Mouse (Mus musculus) lung, postnatal 0 days (tissue): Measurements from ENCODE around the gene Lad1. TPM values are rescaled to one million over a fixed set of nuclear protein-coding genes. Genes with fewer than 3 reads are reported as not detected.

Experiments
- ATAC-seq: fragments of 200-750 bp; cut with Nextera tagmentation; 2 replicates; pipeline ENCODE4 v1.8.0; 2017; ENCODE audit warnings: moderate library complexity
- DNase-seq: peaks from one replicate; pipeline ENCODE4 v3.0.0-alpha.2; 2016; ENCODE audit warnings: low spot score
- H3K27ac ChIP-seq: fragments of 300-500 bp; sonication (generic); 2 replicates; pipeline ENCODE4 v1.5.1; 2014; ENCODE audit warnings: antibody characterized with exemption, mild to moderate bottlenecking, low read length, mixed read lengths
- H3K27me3 ChIP-seq: fragments of 300-500 bp; sonication (generic); replicated peaks from 2 replicates; pipeline ENCODE4 v1.6.1; 2014; ENCODE audit warnings: low read length, mixed read lengths; ENCODE audit not compliant: insufficient read depth
- H3K36me3 ChIP-seq: fragments of 300-500 bp; sonication (generic); 2 replicates; pipeline ENCODE4 v1.6.1; 2014; ENCODE audit warnings: low read length, mixed read lengths; ENCODE audit not compliant: insufficient read depth
- H3K4me1 ChIP-seq: fragments of 300-500 bp; sonication (generic); 2 replicates; pipeline ENCODE4 v1.6.1; 2014; ENCODE audit warnings: antibody characterized with exemption, low read depth, low read length, mixed read lengths; ENCODE audit not compliant: insufficient read depth
- H3K4me2 ChIP-seq: fragments of 300-500 bp; sonication (generic); replicated peaks from 2 replicates; pipeline ENCODE4 v1.6.1; 2014; ENCODE audit warnings: low read depth, mild to moderate bottlenecking, low read length, moderate library complexity, mixed read lengths
- H3K4me3 ChIP-seq: fragments of 300-500 bp; sonication (generic); 2 replicates; pipeline ENCODE4 v1.5.1; 2014; ENCODE audit warnings: low read depth, low read length
- H3K9ac ChIP-seq: fragments of 300-500 bp; sonication (generic); replicated peaks from 2 replicates; pipeline ENCODE4 v1.6.1; 2014; ENCODE audit warnings: low read depth, mild to moderate bottlenecking
- H3K9me3 ChIP-seq: fragments of 300-500 bp; sonication (generic); 2 replicates; pipeline ENCODE4 v1.6.1; 2016; ENCODE audit warnings: low read length, mixed read lengths
- CTCF ChIP-seq: IDR thresholded peaks from 2 replicates; pipeline ENCODE4 v1.5.1; 2016; ENCODE audit warnings: antibody characterized with exemption, mild to moderate bottlenecking
- EP300 ChIP-seq: IDR thresholded peaks from 2 replicates; pipeline ENCODE4 v1.6.1; 2016; ENCODE audit warnings: antibody characterized with exemption, mild to moderate bottlenecking, control low read depth
- WGBS: fragments of 180-500 bp; shearing (Covaris S2); extraction: QIAGEN DNeasy Blood & Tissue Kit; methylation state at CpG from one replicate; pipeline ENCODE4 v1.1.7; 2014; 5-methylcytosine and 5-hydroxymethylcytosine counted together
- polyA plus RNA-seq: library from polyadenylated mRNA; unstranded; fragments of >200 nt; fragmentation: Nextera tagmentation; extraction: Ambion mirVana; gene quantifications from 2 replicates; pipeline ENCODE4 v1.2.1, GENCODE M21; 2015

Lad1 gene
- polyA plus RNA-seq, 1 experiment from 2014 or later, result 4.4 TPM

DNA sequence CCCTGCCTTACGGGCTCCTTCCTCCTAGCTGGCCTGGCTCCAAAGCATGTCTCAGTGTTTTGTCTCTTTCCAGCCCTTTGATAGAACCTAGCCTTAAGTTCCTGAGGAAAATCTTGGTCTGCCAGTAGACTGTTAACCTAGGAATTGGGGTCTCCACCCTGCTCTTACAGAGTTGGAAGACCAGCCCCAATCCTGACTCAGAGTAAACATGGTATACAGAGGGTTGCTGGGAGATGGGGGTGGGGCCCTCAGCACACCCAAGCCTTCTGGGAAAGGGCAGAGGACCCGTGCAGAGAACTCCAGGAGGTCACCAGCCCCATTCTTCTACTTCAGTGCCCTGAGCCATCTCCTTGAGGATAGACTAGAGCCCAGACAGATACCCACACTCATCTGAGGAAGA lies 5.8 kb upstream of the Lad1 start:
- peak; percentile 60 for ATAC-seq
- H3K4me1 ChIP-seq, result no peaks in the 10 kb centered on the region
- no peak overlapping the region for H3K27ac ChIP-seq
- no peak overlapping the region for H3K9ac ChIP-seq
- no peak overlapping the region for H3K4me3 ChIP-seq
- H3K9me3 ChIP-seq, result no peaks in the 10 kb centered on the region
- no peak for TF ChIP-seq CTCF
- TF ChIP-seq EP300, result no peak
- WGBS, result 22% methylated on average over 2 of the region's 2 CpGs
- H3K36me3 ChIP-seq, result no peaks in the 10 kb centered on the region
- H3K27me3 ChIP-seq, result peaks cover 4% of the 10 kb centered on the region
- DNase-seq, result peak; percentile 34
- H3K4me2 ChIP-seq, result no peak overlapping the region

- WGBS, result 75% methylated on average over 4 of the region's 4 CpGs
- Histone ChIP-seq H3K9me3 (no peaks in the 10 kb centered on the region), H3K36me3 (no peaks in the 10 kb centered on the region), H3K4me3 (no peak overlapping the region), H3K9ac (no peak overlapping the region), H3K27ac (no peak overlapping the region), H3K4me1 (no peaks in the 10 kb centered on the region), H3K4me2 (no peak overlapping the region), H3K27me3 (peaks cover 8% of the 10 kb centered on the region)
- ATAC-seq (no peak), DNase-seq (no peak)
- TF ChIP-seq EP300 (no peak), CTCF (no peak)
Measured at GRCm38 (mm10) chr1:135813071-135813470, 5.3 kb upstream of the Lad1 start.

- no peak overlapping the region for H3K4me2 ChIP-seq
- no peaks in the 10 kb centered on the region for H3K4me1 ChIP-seq
- no peak overlapping the region for H3K27ac ChIP-seq
- DNase-seq, result no peak
- H3K4me3 ChIP-seq, result no peak overlapping the region
- H3K36me3 ChIP-seq, result no peaks in the 10 kb centered on the region
- H3K27me3 ChIP-seq, result peaks cover 9% of the 10 kb centered on the region
- 73% methylated on average over 5 of the region's 5 CpGs for WGBS
- no peak overlapping the region for H3K9ac ChIP-seq
- no peak for ATAC-seq
- H3K9me3 ChIP-seq, result no peaks in the 10 kb centered on the region
- TF ChIP-seq CTCF (no peak), EP300 (no peak)
Measured at GRCm38 (mm10) chr1:135813687-135814395, 4.6 kb upstream of the Lad1 start.

GRCm38 (mm10) chr1:135814531-135814930 lies 3.9 kb upstream of the Lad1 start:
- H3K36me3 ChIP-seq, result no peaks in the 10 kb centered on the region
- TF ChIP-seq EP300 (no peak), CTCF (no peak)
- H3K27ac ChIP-seq, result no peak overlapping the region
- no peak overlapping the region for H3K9ac ChIP-seq
- DNase-seq (no peak), ATAC-seq (no peak)
- H3K27me3 ChIP-seq, result peaks cover 9% of the 10 kb centered on the region
- no peaks in the 10 kb centered on the region for H3K9me3 ChIP-seq
- no peak overlapping the region for H3K4me2 ChIP-seq
- WGBS, result 73% methylated on average over 5 of the region's 5 CpGs
- no peaks in the 10 kb centered on the region for H3K4me1 ChIP-seq
- H3K4me3 ChIP-seq, result no peak overlapping the region

DNA sequence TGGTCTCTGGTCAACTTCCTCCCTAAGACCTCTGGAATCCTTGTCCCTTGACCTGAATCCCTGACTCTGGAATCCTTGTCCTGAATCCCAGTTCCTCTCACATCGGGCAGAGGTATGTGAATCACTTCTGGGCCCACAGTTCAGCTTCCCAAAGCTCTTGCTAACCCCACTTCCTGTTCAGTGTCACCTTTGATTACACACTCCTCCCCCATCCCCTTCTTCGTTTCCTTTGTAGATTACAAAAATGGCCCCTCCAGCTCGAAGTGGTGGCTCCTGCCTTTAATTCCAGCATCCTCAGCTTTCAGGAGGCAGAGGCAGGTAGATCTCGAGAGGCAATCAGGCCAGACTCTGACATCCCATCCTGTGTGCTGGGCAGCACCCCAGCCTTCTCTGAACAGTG lies 803 bp upstream of the Lad1 start:
- DNase-seq (no peak), ATAC-seq (no peak)
- H3K27ac ChIP-seq, result no peak overlapping the region
- no peaks in the 10 kb centered on the region for H3K4me1 ChIP-seq
- no peak overlapping the region for H3K9ac ChIP-seq
- H3K4me2 ChIP-seq, result no peak overlapping the region
- peaks cover 9% of the 10 kb centered on the region for H3K27me3 ChIP-seq
- H3K4me3 ChIP-seq, result no peak overlapping the region
- H3K36me3 ChIP-seq, result no peaks in the 10 kb centered on the region
- WGBS, result 36% methylated on average over 4 of the region's 4 CpGs
- no peaks in the 10 kb centered on the region for H3K9me3 ChIP-seq
- TF ChIP-seq CTCF, result no peak
- TF ChIP-seq EP300, result no peak

GRCm38 (mm10) chr1:135820071-135820470 lies 1.7 kb downstream of the Lad1 start:
- Histone ChIP-seq H3K27me3 (peaks cover 9% of the 10 kb centered on the region), H3K27ac (no peak overlapping the region), H3K4me3 (no peak overlapping the region), H3K9ac (no peak overlapping the region), H3K36me3 (no peaks in the 10 kb centered on the region), H3K4me1 (no peaks in the 10 kb centered on the region), H3K4me2 (no peak overlapping the region), H3K9me3 (no peaks in the 10 kb centered on the region)
- 69% methylated on average over 10 of the region's 10 CpGs for WGBS
- DNase-seq (no peak), ATAC-seq (peak; percentile 25; the same call in 1 of the 2 replicates)
- TF ChIP-seq EP300, result no peak
- no peak for TF ChIP-seq CTCF
